Mouse (Mus musculus): ENCODE results near the gene Agpat4.

DNA sequence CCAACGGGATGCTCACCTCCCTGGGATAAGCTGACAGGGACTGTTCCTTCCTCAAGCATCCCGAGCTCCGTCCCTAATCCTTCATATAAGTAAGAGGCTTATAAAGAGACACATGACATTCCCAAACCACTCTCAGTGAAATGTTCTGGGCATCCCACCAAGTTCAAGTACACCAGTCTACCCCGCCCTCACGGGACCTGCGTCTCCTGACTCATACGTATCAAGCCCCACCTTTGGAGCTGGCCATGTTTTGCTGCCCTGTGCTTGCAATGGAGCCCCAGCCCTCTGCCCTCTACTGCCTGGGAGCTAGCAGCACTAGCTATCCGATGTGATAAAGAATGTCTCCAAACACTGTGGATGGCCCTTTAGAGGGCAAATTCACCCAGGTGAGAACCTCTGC is 141.5 kb downstream of the Agpat4 start:
- TF ChIP-seq CTCF (IDR thresholded peaks at IDR 0.05; ENCODE audit: borderline replicate concordance, extremely low read depth, insufficient read depth, insufficient read length), result no peak
- no peak for TF ChIP-seq POLR2A (IDR thresholded peaks at IDR 0.05; ENCODE audit: borderline replicate concordance, extremely low read depth, insufficient read depth, insufficient read length, poor library complexity, severe bottlenecking)

Measured in brain, embryonic 14.5 days (tissue).